Mouse (Mus musculus): Measurements from ENCODE around the gene Bnc1. TPM values are rescaled to one million over a fixed set of nuclear protein-coding genes. Genes with fewer than 3 reads are reported as not detected.

Gene Bnc1
- polyA plus RNA-seq, 1 experiment, result not detected

DNA sequence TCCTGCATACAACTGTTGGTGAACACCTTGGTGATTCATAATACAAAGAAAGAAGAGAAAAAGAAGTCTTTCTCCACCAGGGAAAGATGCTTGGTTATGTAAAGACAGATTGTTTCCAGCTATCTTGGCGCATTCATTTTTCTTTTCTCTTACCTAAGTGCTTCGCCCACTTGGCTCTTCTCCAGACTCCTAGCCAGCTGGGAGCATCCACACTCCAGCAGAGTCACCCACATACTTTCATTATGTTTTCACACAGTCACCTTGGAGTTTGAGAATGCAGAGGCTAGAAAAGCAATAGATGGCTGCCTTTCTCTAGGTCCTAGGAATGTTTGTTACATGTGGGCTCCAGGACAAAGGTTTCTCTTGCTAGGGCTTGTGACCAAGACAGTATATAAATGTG is 41.6 kb downstream of the Bnc1 start:
- no peak overlapping the region for H3K27ac ChIP-seq (ENCODE audit: insufficient read depth, low read length)
- no peak overlapping the region for H3K4me3 ChIP-seq (ENCODE audit: insufficient read depth, low read length)
- H3K4me1 ChIP-seq (ENCODE audit: control insufficient read depth, insufficient read depth, low read length), result no peaks in the 10 kb centered on the region; the same call in 1 of the 2 replicates
- TF ChIP-seq POLR2A (IDR thresholded peaks at IDR 0.05; ENCODE audit: extremely low read depth, insufficient read depth, low read length), result no peak
- no peak for TF ChIP-seq CTCF (IDR thresholded peaks at IDR 0.05; ENCODE audit: extremely low read depth, insufficient read depth, low read length)

DNA sequence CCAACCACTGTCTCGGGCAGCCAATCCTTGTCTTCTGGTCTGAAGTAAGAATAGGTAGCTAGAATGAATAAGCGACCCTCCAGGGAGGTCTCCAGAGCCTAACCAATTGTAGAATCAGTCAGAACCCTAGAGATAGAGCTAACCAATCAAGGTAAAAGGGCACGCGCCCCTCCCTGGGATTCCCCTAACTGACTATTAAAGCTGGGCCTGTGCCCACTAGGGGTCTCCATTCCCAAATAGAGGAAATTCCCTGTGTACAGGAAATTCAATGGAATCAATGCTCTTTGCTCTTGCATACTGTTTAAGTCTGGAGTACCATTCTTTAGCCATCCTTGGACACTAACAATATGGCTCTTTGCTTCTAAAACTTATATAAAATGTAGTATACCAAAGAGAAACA is 46.7 kb downstream of the Bnc1 start:
- Histone ChIP-seq H3K27ac (ENCODE audit: insufficient read depth, low read length) (no peak overlapping the region), H3K4me3 (ENCODE audit: insufficient read depth, low read length) (no peak overlapping the region), H3K4me1 (ENCODE audit: control insufficient read depth, insufficient read depth, low read length) (no peaks in the 10 kb centered on the region)
- TF ChIP-seq CTCF (IDR thresholded peaks at IDR 0.05; ENCODE audit: extremely low read depth, insufficient read depth, low read length) (no peak), POLR2A (IDR thresholded peaks at IDR 0.05; ENCODE audit: extremely low read depth, insufficient read depth, low read length) (no peak)

DNA sequence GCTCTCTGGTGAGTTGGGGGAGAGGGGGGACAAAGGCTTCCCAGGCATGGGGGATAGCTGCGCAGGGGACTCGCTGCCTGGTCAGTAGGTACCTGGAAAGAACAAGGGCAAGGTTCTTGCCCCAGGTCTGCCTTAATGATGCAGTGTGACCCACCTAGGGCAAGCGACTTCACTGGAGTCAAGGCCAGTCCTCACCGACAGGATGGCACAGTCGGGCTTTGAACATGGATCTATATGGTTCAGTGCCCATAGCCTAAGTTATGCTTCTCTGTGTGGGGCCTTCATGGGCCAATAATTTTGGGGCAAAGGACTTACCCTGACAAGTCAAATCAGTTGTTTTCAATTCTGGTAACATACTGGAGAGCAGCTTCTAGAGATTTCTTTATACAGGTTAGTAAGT is 57.3 kb downstream of the Bnc1 start:
- TF ChIP-seq POLR2A (IDR thresholded peaks at IDR 0.05; ENCODE audit: extremely low read depth, insufficient read depth, low read length) (no peak), CTCF (IDR thresholded peaks at IDR 0.05; ENCODE audit: extremely low read depth, insufficient read depth, low read length) (no peak)
- peaks cover 5% of the 10 kb centered on the region; the same call in 1 of the 2 replicates for H3K4me1 ChIP-seq (ENCODE audit: control insufficient read depth, insufficient read depth, low read length)
- H3K27ac ChIP-seq (ENCODE audit: insufficient read depth, low read length), result no peak overlapping the region
- H3K4me3 ChIP-seq (ENCODE audit: insufficient read depth, low read length), result peak overlapping the region; percentile 89

DNA sequence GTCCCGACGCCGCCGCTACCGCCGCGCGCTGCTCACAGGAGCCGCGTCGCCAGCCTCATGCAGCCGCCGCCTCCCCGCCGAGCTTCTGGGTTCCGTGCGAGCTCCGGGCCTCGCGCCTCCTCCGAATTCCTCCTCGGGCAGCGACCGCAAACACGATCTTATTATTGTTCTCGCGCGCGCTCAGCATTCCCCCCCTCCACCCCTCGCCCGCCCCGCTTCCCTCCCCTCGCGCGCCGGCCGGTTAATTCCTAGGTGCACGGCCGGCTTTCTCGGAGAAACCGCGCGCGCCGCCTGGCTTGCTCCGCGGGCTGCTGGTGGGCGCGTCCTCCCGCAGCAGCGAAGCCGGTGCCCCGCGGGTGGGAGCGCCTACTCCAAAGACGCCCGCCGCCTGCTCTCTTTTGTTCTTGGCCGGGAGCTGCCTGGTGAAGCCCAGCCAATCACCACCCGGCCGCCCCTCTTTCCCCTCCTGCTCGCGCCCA is 57.8 kb downstream of the Bnc1 start, which contains the start of gene Hdgfl3:
Gene Hdgfl3, minus strand, starts transcription at position 207 of the 479 bp plus-strand sequence.
- Histone ChIP-seq H3K27ac (ENCODE audit: insufficient read depth, low read length) (peak within 1 kb of the TSS; percentile 100), H3K4me3 (ENCODE audit: insufficient read depth, low read length) (peak within 1 kb of the TSS; percentile 89), H3K4me1 (ENCODE audit: control insufficient read depth, insufficient read depth, low read length) (peaks cover 5% of the 10 kb centered on the region; the same call in 1 of the 2 replicates)
- TF ChIP-seq CTCF (IDR thresholded peaks at IDR 0.05; ENCODE audit: extremely low read depth, insufficient read depth, low read length), result no peak
- TF ChIP-seq POLR2A (IDR thresholded peaks at IDR 0.05; ENCODE audit: extremely low read depth, insufficient read depth, low read length), result peak; percentile 51; the same call in 1 of the 2 replicates

DNA sequence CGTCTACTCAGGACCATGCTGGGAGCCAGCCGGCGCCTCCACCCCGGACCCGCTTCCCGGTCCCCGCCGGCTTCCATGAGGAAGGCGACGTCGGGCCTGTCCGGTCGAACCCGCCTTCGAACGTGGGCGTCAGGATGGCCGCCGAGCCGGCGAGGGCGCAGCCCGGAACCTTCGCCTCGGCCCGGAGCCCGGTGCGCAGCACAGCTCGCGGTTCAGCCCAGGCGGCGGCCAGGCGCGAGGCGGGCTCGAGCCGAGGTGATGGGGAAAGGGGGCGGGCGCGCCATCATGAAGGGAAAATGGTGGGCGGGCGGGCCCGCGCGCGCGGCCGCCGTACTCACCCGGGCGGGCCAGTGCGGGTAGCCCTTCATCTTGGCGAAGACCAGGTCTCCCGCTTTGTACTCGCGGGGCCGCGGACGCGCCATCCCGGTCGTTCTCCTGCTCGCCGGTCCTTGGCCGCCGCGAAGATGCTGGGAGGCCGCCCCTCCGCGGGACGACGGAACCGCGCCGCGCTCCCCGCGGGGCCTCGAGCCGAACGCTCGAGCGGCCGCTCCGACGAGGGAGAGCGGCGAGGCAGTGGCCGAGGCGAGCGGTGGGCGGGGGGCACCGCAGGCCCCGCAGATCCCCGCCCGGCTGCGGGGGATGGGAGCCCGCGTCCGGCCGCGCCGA is 58.4 kb downstream of the Bnc1 start:
- peak overlapping the region; percentile 89 for H3K4me3 ChIP-seq (ENCODE audit: insufficient read depth, low read length)
- TF ChIP-seq POLR2A (IDR thresholded peaks at IDR 0.05; ENCODE audit: extremely low read depth, insufficient read depth, low read length), result no peak
- TF ChIP-seq CTCF (IDR thresholded peaks at IDR 0.05; ENCODE audit: extremely low read depth, insufficient read depth, low read length), result no peak
- H3K4me1 ChIP-seq (ENCODE audit: control insufficient read depth, insufficient read depth, low read length), result peaks cover 5% of the 10 kb centered on the region; the same call in 1 of the 2 replicates
- H3K27ac ChIP-seq (ENCODE audit: insufficient read depth, low read length), result peak overlapping the region; percentile 100

DNA sequence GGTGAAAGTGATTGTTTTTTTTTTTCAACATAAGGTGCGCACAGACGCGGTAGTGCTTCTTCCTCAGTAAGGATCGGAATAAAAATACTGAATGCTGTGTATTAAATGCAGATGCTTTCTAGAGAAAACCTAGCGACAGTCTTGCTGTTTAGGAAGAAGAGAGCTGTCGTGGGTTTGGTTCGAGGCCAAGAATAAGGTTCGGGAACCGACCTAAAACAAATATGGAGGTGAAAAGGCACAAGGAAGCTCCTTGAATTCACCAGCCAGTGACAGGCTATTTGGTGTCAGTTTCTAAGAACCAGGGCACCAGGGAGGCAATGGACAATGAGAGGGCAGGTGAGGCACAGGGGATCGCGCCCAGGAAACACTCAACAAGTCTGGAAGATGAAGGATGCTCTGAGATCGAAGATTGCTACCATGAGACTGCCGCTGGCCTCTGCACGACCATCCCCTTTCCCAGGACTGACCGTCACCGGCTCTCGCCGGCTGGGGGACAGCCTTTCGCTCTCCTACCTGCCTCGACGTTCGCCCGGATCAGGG is 59.0 kb downstream of the Bnc1 start:
- peak overlapping the region; percentile 100 for H3K27ac ChIP-seq (ENCODE audit: insufficient read depth, low read length)

DNA sequence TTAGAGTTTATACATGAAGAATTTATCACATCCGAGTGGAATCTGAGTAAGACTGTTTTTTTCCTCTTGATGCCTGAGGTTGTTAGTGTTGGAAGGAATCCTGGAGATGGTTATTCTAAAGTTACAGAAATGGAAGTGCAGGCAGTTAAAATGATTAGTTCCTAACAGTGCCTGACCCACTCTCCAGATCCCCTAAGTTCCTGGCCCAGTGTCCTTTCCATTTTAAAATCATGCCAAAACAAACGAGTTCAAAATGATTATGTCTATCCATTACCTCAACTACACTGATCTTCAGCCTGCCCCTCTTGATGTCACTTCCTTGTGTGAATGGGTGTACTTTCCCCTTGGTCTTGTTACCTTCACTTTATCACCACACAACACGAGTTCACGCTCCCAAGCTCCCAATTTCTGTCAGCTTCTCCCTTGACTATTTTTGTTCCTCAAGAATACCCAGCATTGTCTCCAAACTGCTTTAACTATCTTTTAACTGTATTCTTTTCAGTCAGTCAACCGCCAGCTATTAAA is 59.5 kb downstream of the Bnc1 start:
- Histone ChIP-seq H3K4me1 (ENCODE audit: control insufficient read depth, insufficient read depth, low read length) (peaks cover 5% of the 10 kb centered on the region; the same call in 1 of the 2 replicates), H3K27ac (ENCODE audit: insufficient read depth, low read length) (no peak overlapping the region), H3K4me3 (ENCODE audit: insufficient read depth, low read length) (peak overlapping the region; percentile 89)
- no peak for TF ChIP-seq POLR2A (IDR thresholded peaks at IDR 0.05; ENCODE audit: extremely low read depth, insufficient read depth, low read length)
- TF ChIP-seq CTCF (IDR thresholded peaks at IDR 0.05; ENCODE audit: extremely low read depth, insufficient read depth, low read length), result no peak

More for the DNA sequence above, 59.0 kb downstream of the Bnc1 start:
- Histone ChIP-seq H3K4me3 (ENCODE audit: insufficient read depth, low read length) (peak overlapping the region; percentile 89), H3K4me1 (ENCODE audit: control insufficient read depth, insufficient read depth, low read length) (peaks cover 5% of the 10 kb centered on the region; the same call in 1 of the 2 replicates)
- no peak for TF ChIP-seq POLR2A (IDR thresholded peaks at IDR 0.05; ENCODE audit: extremely low read depth, insufficient read depth, low read length)
- TF ChIP-seq CTCF (IDR thresholded peaks at IDR 0.05; ENCODE audit: extremely low read depth, insufficient read depth, low read length), result no peak

DNA sequence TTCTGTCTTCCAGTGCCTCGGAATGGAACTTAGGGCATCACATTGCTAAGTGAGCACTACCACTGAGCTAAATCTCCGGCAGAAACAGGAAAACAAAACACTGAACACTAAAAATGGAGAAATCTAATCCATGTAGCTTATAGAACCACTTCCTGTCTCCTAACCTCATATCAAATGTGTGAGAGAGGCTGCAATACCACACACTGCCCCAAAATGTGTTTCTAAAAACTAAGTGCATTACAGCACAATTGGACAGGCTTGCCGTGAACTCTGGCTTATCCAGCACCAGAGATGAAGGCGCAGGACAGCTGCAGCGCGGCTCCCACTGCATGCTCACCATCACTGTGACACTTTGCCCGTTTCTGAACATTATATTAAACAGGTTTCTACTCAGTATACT is 63.1 kb downstream of the Bnc1 start:
- no peak overlapping the region for H3K27ac ChIP-seq (ENCODE audit: insufficient read depth, low read length)
- TF ChIP-seq POLR2A (IDR thresholded peaks at IDR 0.05; ENCODE audit: extremely low read depth, insufficient read depth, low read length), result no peak
- TF ChIP-seq CTCF (IDR thresholded peaks at IDR 0.05; ENCODE audit: extremely low read depth, insufficient read depth, low read length), result no peak
- H3K4me3 ChIP-seq (ENCODE audit: insufficient read depth, low read length), result no peak overlapping the region
- peaks cover 5% of the 10 kb centered on the region; the same call in 1 of the 2 replicates for H3K4me1 ChIP-seq (ENCODE audit: control insufficient read depth, insufficient read depth, low read length)

DNA sequence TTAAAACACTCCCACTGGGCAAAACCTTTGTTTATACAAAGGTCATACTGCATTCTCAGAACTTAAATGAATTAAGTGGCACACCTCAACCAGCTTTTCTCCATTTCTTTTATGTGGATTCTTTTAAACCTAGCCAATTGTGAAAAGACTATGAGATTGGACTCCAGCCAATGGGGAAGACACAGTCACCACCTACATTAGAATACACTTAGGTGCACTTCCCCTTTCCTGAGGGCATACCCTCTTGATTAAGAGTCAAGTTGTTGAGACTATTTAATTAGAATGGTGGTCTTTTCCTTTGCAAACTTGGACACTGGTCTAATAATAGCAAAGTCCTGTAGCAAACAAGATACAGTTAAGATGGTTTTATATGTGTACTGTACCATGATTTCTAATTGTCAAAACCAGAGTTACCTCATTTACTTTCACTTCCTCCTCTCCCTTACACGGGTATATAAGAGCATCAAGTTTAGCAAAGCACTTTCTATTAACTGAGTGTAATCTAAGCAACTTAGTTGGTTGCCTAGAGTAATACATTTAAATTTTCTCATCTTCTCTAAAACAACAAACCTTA is 70.6 kb downstream of the Bnc1 start:
- Histone ChIP-seq H3K4me1 (ENCODE audit: control insufficient read depth, insufficient read depth, low read length) (peaks cover 1% of the 10 kb centered on the region), H3K27ac (ENCODE audit: insufficient read depth, low read length) (no peak overlapping the region), H3K4me3 (ENCODE audit: insufficient read depth, low read length) (no peak overlapping the region)
- no peak for TF ChIP-seq CTCF (IDR thresholded peaks at IDR 0.05; ENCODE audit: extremely low read depth, insufficient read depth, low read length)
- TF ChIP-seq POLR2A (IDR thresholded peaks at IDR 0.05; ENCODE audit: extremely low read depth, insufficient read depth, low read length), result no peak

Data from cortical plate, adult 2 months (tissue).